Mouse (Mus musculus) myocyte (in vitro differentiated cells): ENCODE data around the gene Tex21.

ENCODE experiments used
- CEBPB ChIP-seq: IDR thresholded peaks from 2 replicates; pipeline ENCODE4 v1.6.1; 2011; ENCODE audit warnings: mild to moderate bottlenecking, moderate library complexity; ENCODE audit not compliant: poor library complexity, insufficient read depth, severe bottlenecking
- E2F4 ChIP-seq: IDR thresholded peaks from one replicate; pipeline ENCODE4 v1.6.1; 2011; ENCODE audit warnings: mild to moderate bottlenecking, control low read depth, moderate library complexity; ENCODE audit not compliant: insufficient read depth
- MAX ChIP-seq: IDR thresholded peaks from one replicate; pipeline ENCODE4 v1.6.1; 2011; ENCODE audit warnings: low read depth, mild to moderate bottlenecking, control low read depth
- MYOD1 ChIP-seq, 3 experiments: IDR thresholded peaks; one replicate each; pipeline ENCODE4 v1.6.1; 2011; ENCODE audit warnings: control low read depth in 2 of 3, low read depth in 2 of 3, mild to moderate bottlenecking in 2 of 3, moderate library complexity in 1 of 3; ENCODE audit not compliant: insufficient read length in 2 of 3, control insufficient read depth in 1 of 3
- MYOG ChIP-seq, 3 experiments: IDR thresholded peaks; one replicate each; pipeline ENCODE4 v1.6.1; 2011; ENCODE audit warnings: control low read depth in 2 of 3, low read depth in 2 of 3, mild to moderate bottlenecking in 2 of 3; ENCODE audit not compliant: insufficient read length in 2 of 3, control insufficient read depth in 1 of 3, insufficient read depth in 1 of 3
- POLR2A ChIP-seq: IDR thresholded peaks from one replicate; pipeline ENCODE4 v1.6.1; 2011; ENCODE audit warnings: low read depth, mild to moderate bottlenecking, control low read depth, moderate library complexity; ENCODE audit not compliant: insufficient read length
- POLR2AphosphoS2 ChIP-seq: IDR thresholded peaks from one replicate; pipeline ENCODE4 v1.6.1; 2011; ENCODE audit warnings: low read depth, control low read depth; ENCODE audit not compliant: insufficient read length
- REST ChIP-seq: IDR thresholded peaks from one replicate; pipeline ENCODE4 v1.6.1; 2011; ENCODE audit warnings: mild to moderate bottlenecking, control low read depth, moderate library complexity; ENCODE audit not compliant: insufficient read depth, insufficient read length
- SRF ChIP-seq: IDR thresholded peaks from one replicate; pipeline ENCODE4 v1.6.1; 2011; ENCODE audit warnings: low read depth; ENCODE audit not compliant: control insufficient read depth, insufficient read length
- TCF12 ChIP-seq: IDR thresholded peaks from one replicate; pipeline ENCODE4 v1.6.1; 2011; ENCODE audit warnings: mild to moderate bottlenecking, control low read depth; ENCODE audit not compliant: poor library complexity, insufficient read depth, severe bottlenecking
- TCF3 ChIP-seq: IDR thresholded peaks from one replicate; pipeline ENCODE4 v1.6.1; 2011; ENCODE audit warnings: low read depth, control low read depth; ENCODE audit not compliant: insufficient read length
- USF1 ChIP-seq: IDR thresholded peaks from one replicate; pipeline ENCODE4 v1.6.1; 2011; ENCODE audit warnings: low read depth, mild to moderate bottlenecking, control low read depth, moderate library complexity

DNA sequence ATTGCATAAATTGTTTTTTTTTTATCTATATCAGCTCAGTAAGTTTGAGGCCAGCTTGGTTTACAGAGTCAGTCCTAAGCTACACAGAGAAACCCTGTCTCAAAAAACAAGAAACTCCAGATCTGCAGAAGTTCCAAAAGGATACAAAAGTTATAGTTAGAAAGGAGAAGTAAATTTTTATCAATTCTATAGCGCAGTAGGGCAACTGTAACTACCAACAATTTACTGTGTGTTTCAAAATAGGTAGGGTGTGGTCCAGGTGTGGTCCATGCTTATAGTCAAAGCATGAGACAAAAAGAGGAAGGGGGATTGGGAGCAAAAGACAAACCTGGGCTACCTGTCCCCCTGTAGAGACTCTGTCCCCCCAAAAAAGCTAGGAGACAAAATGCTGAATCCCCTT is 60.1 kb downstream of the Tex21 start:
- TF ChIP-seq POLR2A (no peak), MYOD1 (IDR thresholded peaks at IDR 0.05; ENCODE audit: control insufficient read depth in 1 of 3, insufficient read length in 2 of 3, low read depth in 2 of 3) (no peak), MYOG (IDR thresholded peaks at IDR 0.05; ENCODE audit: control insufficient read depth in 1 of 3, insufficient read depth in 1 of 3, insufficient read length in 2 of 3, low read depth in 2 of 3) (no peak), CEBPB (no peak), POLR2AphosphoS2 (no peak), MAX (no peak), E2F4 (no peak), USF1 (no peak), TCF12 (no peak), REST (no peak), SRF (no peak), TCF3 (no peak)
